Mouse (Mus musculus) layer of hippocampus, postnatal 25 days (tissue): ENCODE measurements around the gene D10Jhu81e. TPM values are rescaled to one million over a fixed set of nuclear protein-coding genes. Genes with fewer than 3 reads are reported as not detected.
"Not testable (repeated sequence)": the region's sequence is repeated elsewhere in the genome, so short reads cannot be mapped to it uniquely, and the experiment has no call there.

Source experiments
- DNase-seq, 2 experiments: peaks; one replicate each; pipeline ENCODE4 v3.0.0; 2022; ENCODE audit warnings: mixed read lengths in 2 of 2, low spot score in 1 of 2; ENCODE audit errors: extremely low spot score in 1 of 2
- total RNA-seq, 2 experiments: library from RNA; stranded (reverse); gene quantifications; 2 replicates each; pipeline ENCODE4 v1.2.3; 2021

Gene D10Jhu81e
- total RNA-seq, 2 experiments from 2014 or later: 117 to 139 TPM

DNA sequence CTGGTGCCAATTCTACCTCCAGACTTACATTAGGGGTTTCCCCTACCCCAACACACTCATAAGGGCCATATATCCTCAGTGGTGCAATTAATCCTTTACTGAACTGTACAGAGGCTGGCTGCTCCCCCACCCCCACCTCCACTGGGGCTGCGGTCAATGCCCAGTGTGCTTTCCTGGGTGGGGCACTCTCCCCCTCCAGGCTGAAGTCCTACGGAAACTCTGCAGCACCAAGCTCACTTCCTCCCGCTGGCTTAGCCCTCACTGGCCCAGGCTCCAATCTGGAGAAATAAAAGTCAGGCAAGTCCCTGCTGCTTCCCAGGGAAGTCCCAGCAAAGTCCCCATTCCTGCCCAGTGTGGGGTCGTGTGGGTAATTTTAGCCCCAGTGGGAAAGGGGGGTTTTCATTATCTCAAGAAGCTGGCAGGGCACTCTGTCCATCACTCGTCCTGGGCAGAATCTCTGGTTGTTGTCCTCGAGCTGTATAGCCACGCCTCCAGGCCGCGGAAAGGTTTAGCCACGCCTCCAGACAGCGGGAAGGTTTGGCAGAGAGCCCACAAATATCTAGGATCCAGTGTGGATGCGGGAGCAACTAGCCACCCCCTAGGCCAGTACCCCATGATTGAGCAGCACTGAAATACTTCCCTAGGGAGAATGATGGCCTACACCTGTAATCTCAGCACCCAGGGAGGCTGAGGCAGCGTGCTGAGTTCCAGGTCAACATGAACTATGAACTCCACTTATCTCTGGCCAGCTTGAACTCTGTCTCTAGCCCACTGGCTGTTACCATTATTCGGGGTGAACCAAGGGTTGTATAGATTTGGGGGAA, 34.4 kb downstream of the D10Jhu81e start:
- DNase-seq: no peak

DNA sequence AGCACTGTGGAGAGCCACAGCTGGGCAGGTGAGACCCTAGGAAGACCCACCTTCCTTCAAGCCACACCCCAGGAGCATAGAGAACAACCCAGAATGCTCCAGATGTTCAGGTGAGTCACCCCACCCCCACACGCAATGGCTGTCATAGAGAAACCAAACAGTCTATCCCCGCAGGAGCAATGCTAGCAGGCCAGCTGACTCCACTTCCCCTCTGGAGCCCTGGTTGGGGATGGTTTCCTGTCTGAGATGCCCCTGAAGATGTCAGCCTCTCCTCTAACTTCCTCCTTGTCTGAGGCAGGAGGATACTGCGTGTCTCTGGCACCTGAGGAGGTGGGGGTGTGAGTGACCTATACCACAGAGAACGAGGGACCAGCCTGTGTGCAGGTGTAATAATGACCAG, 35.2 kb downstream of the D10Jhu81e start:
- DNase-seq: no peak

DNA sequence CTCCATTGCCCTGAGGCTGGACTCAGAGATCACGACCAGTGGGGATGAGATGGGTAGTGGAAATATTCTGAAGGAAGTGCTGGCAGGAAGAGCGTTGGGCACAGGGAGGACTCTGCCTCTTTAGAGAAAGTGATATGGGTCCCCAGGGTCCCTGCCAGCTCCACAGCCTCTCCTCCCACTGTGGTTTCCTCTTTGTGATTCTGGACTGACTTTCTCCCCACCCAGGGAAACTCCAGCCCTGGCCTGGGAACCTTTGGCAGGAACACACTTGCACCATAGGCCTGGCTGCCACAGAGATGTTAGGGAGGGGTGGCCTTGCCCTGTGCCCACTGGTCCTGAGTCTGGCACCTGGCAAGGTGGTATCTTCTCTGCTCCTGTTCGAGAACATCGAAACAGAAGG, 39.6 kb downstream of the D10Jhu81e start:
- no peak for DNase-seq

DNA sequence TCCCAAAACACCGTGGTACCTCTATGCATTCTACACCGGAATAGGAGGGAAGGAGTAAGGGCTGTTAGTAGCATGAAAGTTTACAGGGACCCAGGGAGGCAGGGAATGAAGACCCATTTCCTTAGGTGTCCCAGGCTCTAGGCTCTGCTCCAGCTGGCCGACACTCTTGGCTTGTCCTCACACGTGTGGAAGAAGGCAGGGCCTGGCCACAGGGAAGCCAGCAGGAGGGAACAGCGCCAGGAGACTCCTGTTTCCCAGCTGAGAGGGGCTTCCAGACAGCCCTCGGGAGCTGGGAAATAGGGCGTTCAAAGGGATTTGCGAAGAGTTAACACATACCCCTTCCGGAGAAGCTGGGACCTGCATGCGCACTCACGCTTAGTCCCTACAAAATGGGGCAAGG, 40.2 kb downstream of the D10Jhu81e start:
- DNase-seq: no peak

DNA sequence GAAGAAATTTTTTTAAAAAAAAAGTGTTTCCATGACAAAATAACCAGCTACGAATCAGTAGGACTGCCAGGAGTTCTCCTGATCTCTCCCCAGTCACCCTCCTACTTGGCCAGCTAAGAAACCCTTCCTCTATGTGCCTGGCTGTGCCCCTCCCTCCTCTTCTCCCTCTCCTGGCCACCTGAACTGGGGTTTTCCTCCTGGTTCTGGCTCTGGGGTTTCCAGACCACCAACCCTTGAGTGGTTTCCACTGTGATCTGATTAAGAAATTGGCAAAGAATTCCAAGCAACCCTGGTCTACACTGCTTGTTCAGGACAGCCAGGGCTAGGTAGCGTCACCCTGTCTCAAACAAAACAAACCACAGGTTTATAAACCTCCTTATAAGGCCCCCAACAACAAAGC, 40.9 kb downstream of the D10Jhu81e start:
- DNase-seq: no peak

DNA sequence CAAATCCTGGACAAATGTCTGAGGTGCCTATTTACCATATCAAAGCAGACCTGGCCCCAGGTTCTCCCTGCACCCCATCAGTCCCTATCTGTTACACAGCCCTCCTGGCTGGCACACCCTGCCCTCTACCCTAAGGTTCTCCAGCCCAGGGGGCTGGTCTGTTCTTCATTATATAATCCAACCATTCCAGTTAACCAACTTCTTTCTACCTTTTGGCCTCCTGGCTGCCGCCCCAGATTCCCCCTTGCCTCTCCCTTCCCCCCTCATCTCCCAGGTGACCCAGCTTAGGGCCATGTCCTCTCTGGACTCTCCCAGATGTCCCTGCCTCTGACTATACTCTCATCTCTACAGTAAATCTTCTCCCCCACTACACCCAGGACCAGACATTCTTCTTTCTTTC, 41.7 kb downstream of the D10Jhu81e start:
- no peak for DNase-seq

DNA sequence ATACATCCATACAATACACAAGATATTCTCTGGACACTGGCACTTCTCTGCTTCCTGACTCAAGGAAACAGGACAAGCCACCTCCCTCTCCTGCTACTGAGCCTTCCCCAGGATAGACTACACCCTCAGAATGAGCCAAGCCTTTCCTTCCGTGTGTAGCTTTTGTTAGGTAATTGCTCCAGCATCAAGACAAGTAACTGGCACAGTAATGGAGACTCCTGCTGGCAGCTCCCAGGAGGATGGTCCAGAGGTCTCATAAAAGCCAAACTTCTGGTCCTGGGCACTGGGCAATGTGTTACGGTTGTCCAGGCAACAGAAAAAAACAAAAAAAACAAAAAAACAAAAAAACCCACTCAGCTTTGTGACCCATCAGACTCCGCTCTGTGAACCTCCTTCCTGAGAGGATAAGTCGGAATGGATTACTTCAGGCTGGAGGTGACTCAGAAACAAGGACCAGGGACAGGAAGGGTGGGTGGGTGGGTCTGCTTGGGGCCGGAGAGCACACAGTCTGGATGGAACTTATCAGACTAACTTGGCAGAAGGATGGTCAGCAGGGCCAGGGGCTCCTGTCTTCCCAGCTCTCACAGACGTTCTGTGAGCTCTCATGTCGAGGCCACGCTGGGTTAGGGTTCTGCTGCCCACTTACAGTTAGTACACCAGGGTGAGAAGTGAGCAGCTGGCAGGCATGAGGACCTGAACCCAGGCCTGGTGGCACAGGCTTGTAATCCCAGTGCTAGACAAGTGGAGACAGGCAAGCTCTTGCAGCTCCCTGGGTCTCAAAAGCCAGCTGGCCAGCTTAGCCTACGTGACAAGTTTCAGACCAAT, 42.3 kb downstream of the D10Jhu81e start:
- no peak for DNase-seq

DNA sequence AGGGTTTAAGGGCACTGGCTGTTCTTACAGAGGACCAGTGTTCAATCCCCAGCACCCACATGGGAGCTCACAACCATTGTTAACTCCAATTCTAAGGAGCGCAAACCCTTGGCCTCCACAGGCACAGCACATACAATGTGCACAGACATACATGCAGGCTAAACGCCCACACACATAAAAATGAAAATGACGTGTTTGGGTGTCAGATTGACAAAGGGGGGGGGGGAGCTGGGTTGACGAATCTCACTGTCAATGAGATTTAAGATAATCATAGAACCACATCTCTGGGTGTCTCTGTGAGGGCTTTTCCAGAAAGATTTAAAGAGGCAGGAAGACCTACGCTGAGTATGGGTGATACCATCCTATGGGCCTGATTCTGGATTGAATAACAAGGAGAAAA, 43.3 kb downstream of the D10Jhu81e start:
- no peak for DNase-seq

DNA sequence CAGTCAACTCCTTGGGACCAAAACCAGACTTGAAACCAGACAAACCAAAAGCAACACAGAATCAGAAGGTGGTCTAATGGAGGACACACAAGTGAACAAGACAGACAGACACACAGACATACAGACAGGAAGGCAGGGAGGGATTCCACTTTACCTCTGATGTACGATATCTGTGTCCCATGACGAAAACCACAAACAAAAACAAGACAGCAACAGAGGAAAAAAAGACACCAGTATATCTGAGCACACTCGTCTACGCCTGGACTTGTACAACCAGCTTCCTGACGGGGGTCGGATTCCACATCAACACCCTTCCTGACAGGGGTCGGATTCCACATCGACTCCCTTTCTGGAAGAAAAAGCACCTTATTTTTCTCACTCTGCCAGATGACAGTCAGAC, 44.5 kb downstream of the D10Jhu81e start:
- DNase-seq: not testable (repeated sequence)

DNA sequence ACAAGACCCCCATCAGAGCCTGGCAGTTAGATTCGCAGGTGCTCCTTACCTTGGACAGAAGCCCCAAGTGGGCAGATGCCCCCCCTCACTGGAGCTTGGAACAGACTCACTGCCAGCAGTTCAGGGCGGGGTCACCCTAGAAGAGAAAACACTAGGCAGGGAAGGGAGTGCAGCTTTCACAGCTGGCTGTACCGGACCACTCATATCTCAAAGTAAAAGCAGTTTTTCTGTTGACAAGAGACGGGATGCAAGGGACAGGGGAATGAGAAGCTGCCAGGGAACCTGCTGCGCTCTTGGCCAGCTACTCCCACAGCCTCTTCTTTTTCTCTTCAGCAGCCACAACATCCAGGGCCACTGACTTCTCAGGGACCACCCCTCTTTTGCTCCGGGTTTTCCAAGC, 45.4 kb downstream of the D10Jhu81e start:
- not testable (repeated sequence) for DNase-seq

DNA sequence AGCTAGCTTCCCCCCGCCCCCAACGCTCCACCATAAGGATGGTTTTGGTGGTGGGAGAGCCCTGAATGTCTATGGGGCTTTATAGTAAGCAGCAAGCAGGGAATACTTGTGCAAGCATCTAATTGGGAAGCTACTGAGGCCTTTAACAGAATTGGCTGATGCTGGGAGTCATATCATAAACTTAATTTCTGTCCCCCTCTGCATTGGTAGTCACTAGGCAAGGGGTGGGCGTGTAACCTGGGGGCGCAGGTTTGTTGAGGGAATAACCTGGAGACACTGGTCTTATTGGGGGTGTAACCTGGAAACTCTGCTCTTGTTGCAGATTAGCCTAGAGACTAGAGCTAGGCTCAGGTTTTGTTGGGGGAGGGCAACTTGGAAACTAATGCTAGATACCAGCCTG, 50.2 kb downstream of the D10Jhu81e start:
- no peak for DNase-seq

DNA sequence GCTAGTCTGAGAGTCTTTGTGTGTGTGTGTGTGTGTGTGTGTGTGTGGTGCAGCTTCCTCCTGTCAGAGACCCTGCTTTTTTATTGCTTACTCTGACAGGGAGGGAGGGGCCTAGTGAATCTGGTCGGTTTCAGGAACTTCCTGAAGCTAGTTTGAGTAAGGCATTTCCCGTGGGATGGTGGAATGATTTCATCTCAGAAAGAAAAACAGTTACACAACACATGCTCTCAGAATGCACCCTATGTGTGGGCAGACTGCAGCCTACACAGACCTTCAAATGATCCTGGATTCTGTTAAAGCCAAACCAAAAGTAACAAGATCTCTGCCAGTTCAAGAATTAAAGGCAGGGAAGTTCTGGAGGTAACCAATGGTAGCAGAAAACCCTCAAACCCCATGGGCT, 54.4 kb downstream of the D10Jhu81e start:
- no peak for DNase-seq

DNA sequence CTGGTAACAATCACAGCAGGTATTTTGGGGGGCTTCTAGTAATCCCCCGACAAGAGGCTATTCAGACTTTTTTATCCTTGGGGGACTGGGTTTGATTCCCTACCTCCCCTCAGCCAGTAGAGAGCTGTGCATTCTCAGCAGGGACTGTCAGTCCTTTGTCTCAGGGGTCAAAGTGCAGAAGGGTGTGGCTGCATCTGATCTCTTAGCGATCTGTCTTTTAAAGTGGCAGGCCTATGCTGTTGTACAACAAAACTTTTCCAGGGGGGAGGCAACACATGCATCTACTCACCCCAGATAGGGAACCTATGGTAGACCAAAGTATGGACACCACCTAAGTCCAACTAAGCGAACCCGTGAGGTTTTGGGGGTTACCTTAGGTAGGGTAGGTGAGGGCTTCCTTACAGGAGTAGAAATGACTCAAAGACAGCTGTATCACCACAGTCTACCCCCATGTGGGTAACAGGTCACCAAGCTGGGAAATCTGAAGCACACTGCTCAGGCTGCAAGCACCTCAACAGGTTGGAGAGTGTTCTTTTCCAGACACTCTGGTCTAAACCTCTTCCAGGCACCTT, 55.0 kb downstream of the D10Jhu81e start:
- DNase-seq: no peak

Other genes with a start within 250 kb of the D10Jhu81e start
- 10 to 100 TPM; 33.2 to 40.4 TPM for gene Trpm2, start 199.2 kb downstream of the D10Jhu81e start, total RNA-seq
- 10 to 100 TPM; 31.3 to 39.8 TPM for gene 1810043G02Rik, start 191.3 kb downstream of the D10Jhu81e start, total RNA-seq
- 100 to 1,000 TPM; 205 to 206 TPM for gene Pfkl, start 159.7 kb downstream of the D10Jhu81e start, total RNA-seq
- gene Dnmt3l, start 127.8 kb downstream of the D10Jhu81e start, total RNA-seq: under 1 TPM in 1 of 2 experiments, not detected in 1; 0.22 TPM
- under 1 TPM; 0.16 to 0.27 TPM for gene Aire, start 126.2 kb downstream of the D10Jhu81e start, total RNA-seq
- 1 to 10 TPM; 5.4 to 8.8 TPM for gene Icosl, start 100.5 kb downstream of the D10Jhu81e start, total RNA-seq
- gene Pwp2, start 15.4 kb upstream of the D10Jhu81e start, total RNA-seq: 10 to 100 TPM; 19.3 to 19.8 TPM
- 10 to 100 TPM; 79.5 to 80.8 TPM for gene Trappc10, start 74.9 kb upstream of the D10Jhu81e start, total RNA-seq
- gene Agpat3, start 182.7 kb upstream of the D10Jhu81e start, total RNA-seq: 100 to 1,000 TPM; 233 TPM
- gene Rrp1, start 243.3 kb upstream of the D10Jhu81e start, total RNA-seq: 100 to 1,000 TPM; 332 to 335 TPM